Mouse (Mus musculus) CH12.LX (cell line): ENCODE results near the gene Jag2. TPM values are rescaled to one million over a fixed set of nuclear protein-coding genes. Genes with fewer than 3 reads are reported as not detected.

Source experiments
- DNase-seq: peaks from one replicate; pipeline ENCODE4 v3.0.0-alpha.2; 2013; ENCODE audit errors: extremely low read depth
- H3K27ac ChIP-seq: 2 replicates; pipeline ENCODE4 v1.5.1; 2012; ENCODE audit warnings: low read depth, mild to moderate bottlenecking, control low read depth, moderate library complexity; ENCODE audit not compliant: insufficient read depth
- H3K27me3 ChIP-seq: replicated peaks from 2 replicates; pipeline ENCODE3; 2012; ENCODE audit warnings: inconsistent platforms
- H3K36me3 ChIP-seq, 2 experiments: replicated peaks in 1 of 2; 2 replicates each; pipeline versions ENCODE3 to v1.6.1; 2012; ENCODE audit warnings: inconsistent platforms in 1 of 2, low read length in 1 of 2, mild to moderate bottlenecking in 1 of 2, mixed read lengths in 1 of 2, moderate library complexity in 1 of 2; ENCODE audit not compliant: control insufficient read depth in 1 of 2, insufficient read depth in 1 of 2
- H3K4me1 ChIP-seq, 2 experiments: 2 replicates each; pipeline ENCODE4 v1.6.1; 2012; ENCODE audit warnings: inconsistent platforms in 1 of 2, moderate library complexity in 1 of 2; ENCODE audit not compliant: insufficient read depth in 2 of 2, control insufficient read depth in 1 of 2
- H3K4me2 ChIP-seq: 2 replicates; pipeline ENCODE4 v1.6.1; 2012; ENCODE audit warnings: low read depth, mild to moderate bottlenecking, control low read depth; ENCODE audit not compliant: poor library complexity, insufficient read depth, severe bottlenecking
- H3K4me3 ChIP-seq, 3 experiments: fragments of 150-350 bp in 1 of 3; sonication (generic) in 1 of 3; replicated peaks in 1 of 3; 2 replicates each; pipeline versions ENCODE3 to v1.5.1; 2011 to 2012; ENCODE audit warnings: low read depth in 2 of 3, low read length in 2 of 3, mild to moderate bottlenecking in 2 of 3, moderate library complexity in 2 of 3, control low read depth in 1 of 3, improper control_type of control experiment in 1 of 3, inconsistent platforms in 1 of 3, mixed read lengths in 1 of 3; ENCODE audit not compliant: poor library complexity in 1 of 3
- H3K79me2 ChIP-seq: replicated peaks from 2 replicates; pipeline ENCODE4 v1.6.1; 2012; ENCODE audit warnings: mild to moderate bottlenecking, moderate library complexity; ENCODE audit not compliant: control insufficient read depth, poor library complexity, insufficient read depth, severe bottlenecking; ENCODE audit errors: extremely low read depth
- H3K9ac ChIP-seq: 2 replicates; pipeline ENCODE4 v1.6.1; 2012; ENCODE audit warnings: low read depth, mild to moderate bottlenecking, control low read depth, moderate library complexity; ENCODE audit not compliant: insufficient read depth
- H3K9me3 ChIP-seq: replicated peaks from 2 replicates; pipeline ENCODE3; 2012; ENCODE audit warnings: low read length, inconsistent platforms, mixed read lengths
- BHLHE40 ChIP-seq: IDR thresholded peaks from 2 replicates; pipeline ENCODE4 v1.6.1; 2011; ENCODE audit warnings: mild to moderate bottlenecking, low read depth, low read length, improper control_type of control experiment
- CHD1 ChIP-seq: IDR thresholded peaks from 2 replicates; pipeline ENCODE4 v1.6.1; 2012; ENCODE audit warnings: low read depth, low read length, improper control_type of control experiment, inconsistent platforms
- CHD2 ChIP-seq: IDR thresholded peaks from 2 replicates; pipeline ENCODE4 v1.6.1; 2011; ENCODE audit warnings: low read length, improper control_type of control experiment
- CTCF ChIP-seq, 2 experiments: IDR thresholded peaks in 1 of 2; conservative IDR thresholded peaks in 1 of 2; 2 replicates each; pipeline ENCODE4 v1.5.1; 2011 to 2012; ENCODE audit warnings: low read depth in 2 of 2, low read length in 2 of 2, improper control_type of control experiment in 1 of 2, inconsistent platforms in 1 of 2, mild to moderate bottlenecking in 1 of 2, moderate library complexity in 1 of 2
- E2F4 ChIP-seq: IDR thresholded peaks from 2 replicates; pipeline ENCODE4 v1.6.1; 2011; ENCODE audit warnings: low read depth, low read length, improper control_type of control experiment; ENCODE audit not compliant: insufficient replicate concordance
- ELF1 ChIP-seq: IDR thresholded peaks from 2 replicates; pipeline ENCODE4 v1.6.1; 2014; ENCODE audit warnings: low read depth, mild to moderate bottlenecking, inconsistent platforms, low read length, improper control_type of control experiment
- EP300 ChIP-seq: IDR thresholded peaks from 2 replicates; pipeline ENCODE4 v1.6.1; 2011; ENCODE audit warnings: low read length, improper control_type of control experiment
- HCFC1 ChIP-seq: IDR thresholded peaks from 2 replicates; pipeline ENCODE4 v1.6.1; 2012; ENCODE audit warnings: low read depth, mild to moderate bottlenecking, inconsistent platforms, low read length, improper control_type of control experiment
- IRF4 ChIP-seq: IDR thresholded peaks from 2 replicates; pipeline ENCODE4 v1.6.1; 2014; ENCODE audit warnings: low read depth, mild to moderate bottlenecking, inconsistent platforms, low read length, improper control_type of control experiment
- JUND ChIP-seq: conservative IDR thresholded peaks from 2 replicates; pipeline ENCODE4 v1.6.1; 2011; ENCODE audit warnings: low read depth, low read length, improper control_type of control experiment
- KAT2A ChIP-seq: IDR thresholded peaks from 2 replicates; pipeline ENCODE4 v1.6.1; 2012; ENCODE audit warnings: low read length, improper control_type of control experiment, inconsistent platforms; ENCODE audit not compliant: insufficient replicate concordance
- MAFK ChIP-seq: IDR thresholded peaks from 2 replicates; pipeline ENCODE4 v1.6.1; 2011; ENCODE audit warnings: low read length, improper control_type of control experiment; ENCODE audit not compliant: insufficient replicate concordance
- MAX ChIP-seq: IDR thresholded peaks from 2 replicates; pipeline ENCODE4 v1.6.1; 2011; ENCODE audit warnings: low read length, improper control_type of control experiment
- MEF2A ChIP-seq: IDR thresholded peaks from 2 replicates; pipeline ENCODE4 v1.6.1; 2014; ENCODE audit warnings: low read depth, mild to moderate bottlenecking, inconsistent platforms, low read length, improper control_type of control experiment, borderline replicate concordance
- MXI1 ChIP-seq: IDR thresholded peaks from 2 replicates; pipeline ENCODE4 v1.6.1; 2011; ENCODE audit warnings: mild to moderate bottlenecking, low read depth, low read length, improper control_type of control experiment
- NELFE ChIP-seq: IDR thresholded peaks from 2 replicates; pipeline ENCODE4 v1.6.1; 2011; ENCODE audit warnings: low read depth, low read length, improper control_type of control experiment
- NRF1 ChIP-seq: IDR thresholded peaks from 2 replicates; pipeline ENCODE4 v1.6.1; 2014; ENCODE audit warnings: low read depth, mild to moderate bottlenecking, inconsistent platforms, low read length, improper control_type of control experiment, moderate library complexity
- PAX5 ChIP-seq: IDR thresholded peaks from 2 replicates; pipeline ENCODE4 v1.6.1; 2012; ENCODE audit warnings: low read length, inconsistent platforms, mixed read lengths
- POLR2A ChIP-seq: IDR thresholded peaks from 2 replicates; pipeline ENCODE4 v1.6.1; 2011; ENCODE audit warnings: low read depth, mild to moderate bottlenecking, improper control_type of control experiment, low read length
- POLR2AphosphoS2 ChIP-seq: IDR thresholded peaks from 2 replicates; pipeline ENCODE4 v1.6.1; 2011; ENCODE audit warnings: low read depth, low read length, improper control_type of control experiment
- RAD21 ChIP-seq: IDR thresholded peaks from 2 replicates; pipeline ENCODE4 v1.6.1; 2011; ENCODE audit warnings: low read depth, mild to moderate bottlenecking, low read length, improper control_type of control experiment, moderate library complexity
- RCOR1 ChIP-seq: conservative IDR thresholded peaks from 2 replicates; pipeline ENCODE4 v1.6.1; 2012; ENCODE audit warnings: low read depth, mild to moderate bottlenecking, inconsistent platforms, low read length, improper control_type of control experiment
- UBTF ChIP-seq: IDR thresholded peaks from 2 replicates; pipeline ENCODE4 v1.6.1; 2012; ENCODE audit warnings: low read depth, mild to moderate bottlenecking, inconsistent platforms, low read length, improper control_type of control experiment, moderate library complexity
- USF2 ChIP-seq: conservative IDR thresholded peaks from 2 replicates; pipeline ENCODE4 v1.6.1; 2011; ENCODE audit warnings: low read depth, low read length, improper control_type of control experiment
- ZC3H11A ChIP-seq: IDR thresholded peaks from 2 replicates; pipeline ENCODE4 v1.6.1; 2012; ENCODE audit warnings: low read depth, mild to moderate bottlenecking, inconsistent platforms, low read length, improper control_type of control experiment
- dilution Hi-C: fragments of 300-500 bp; cut with MboI; formaldehyde crosslinking; loops from 2 replicates; pipeline ENCODE4 v1.14.3; 2020; ENCODE audit warnings: low sequenced_read_pairs; ENCODE audit not compliant: extremely low pct_unique_long_range_greater_than_20kb, extremely low pct_ligation_motif_present
- in situ Hi-C: fragments of 300-500 bp; cut with MboI; formaldehyde crosslinking; loops from 3 replicates; pipeline ENCODE4 v1.14.3; 2019; ENCODE audit warnings: low sequenced_read_pairs, low pct_ligation_motif_present, low pct_unique_long_range_greater_than_20kb, mixed read lengths
- polyA plus RNA-seq: library from polyadenylated mRNA; unstranded; fragments of >175 nt; gene quantifications from 2 replicates; pipeline ENCODE4 v1.2.1, GENCODE M21; 2012; ENCODE audit warnings: low read depth; ENCODE audit not compliant: insufficient read length
- total RNA-seq, 2 experiments: library from RNA; depleted of rRNA; stranded (reverse); fragments of 300-350 nt in 1 of 2; fragments of >200 nt in 1 of 2; gene quantifications; 2 replicates each; pipeline ENCODE4 v1.2.3; 2012 to 2014

Jag2 gene
- total and polyA plus RNA-seq, 3 experiments = 0.34 to 7.6 (median 0.59) TPM

DNA sequence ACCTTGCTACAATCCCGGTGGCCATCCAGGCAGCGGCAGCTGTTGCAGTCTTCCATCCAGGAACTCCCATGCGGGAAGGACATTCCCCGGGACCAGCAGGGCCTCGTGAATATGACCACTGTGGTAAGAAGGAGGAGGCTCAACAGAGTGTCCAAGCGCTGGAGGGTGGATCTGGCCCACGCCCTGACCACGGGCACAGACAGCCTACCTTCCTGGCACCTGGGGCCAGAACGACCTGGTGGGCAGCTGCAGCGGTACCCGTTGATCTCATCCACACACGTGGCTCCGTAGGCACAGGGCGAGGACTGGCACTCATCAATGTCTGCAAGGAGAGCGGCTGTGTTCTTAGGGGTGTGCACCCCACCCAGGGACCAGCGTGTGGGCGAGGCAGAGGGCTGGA lies 17.9 kb downstream of the Jag2 start:
- peaks cover 0 to 2% of the 10 kb centered on the region in 2 experiments for H3K36me3 ChIP-seq
- H3K27ac ChIP-seq = no peak overlapping the region
- H3K9me3 ChIP-seq = no peaks in the 10 kb centered on the region
- no peak for TF ChIP-seq CHD1
- TF ChIP-seq PAX5 = no peak
- no peak for TF ChIP-seq HCFC1
- no peak for TF ChIP-seq E2F4
- TF ChIP-seq POLR2A = no peak
- TF ChIP-seq EP300 = no peak
- TF ChIP-seq CTCF (conservative IDR thresholded peaks at IDR 0.05 in 1 of 2, IDR thresholded peaks at IDR 0.05 in 1 of 2; ENCODE audit: low read depth in 2 of 2, low read length in 2 of 2) = no peak
- TF ChIP-seq RAD21 = no peak
- TF ChIP-seq MAFK = no peak
- TF ChIP-seq BHLHE40 = no peak
- TF ChIP-seq NELFE = no peak
- TF ChIP-seq NRF1 = no peak
- TF ChIP-seq POLR2AphosphoS2 = no peak
- TF ChIP-seq USF2 = no peak
- no peak for TF ChIP-seq MAX
- TF ChIP-seq MEF2A = no peak
- no peak for TF ChIP-seq ZC3H11A
- no peak for TF ChIP-seq KAT2A
- H3K9ac ChIP-seq = no peak overlapping the region
- no peaks in the 10 kb centered on the region for H3K79me2 ChIP-seq
- no peak for DNase-seq
- dilution Hi-C loops = no loop called here
- no peak overlapping the region for H3K4me3 ChIP-seq
- H3K27me3 ChIP-seq = peaks cover 3% of the 10 kb centered on the region
- in situ Hi-C loops = no loop called here
- no peak overlapping the region for H3K4me2 ChIP-seq
- H3K4me1 ChIP-seq = peaks cover under 1 to 4% of the 10 kb centered on the region in 2 experiments; a peak in 1 of 4 replicates

DNA sequence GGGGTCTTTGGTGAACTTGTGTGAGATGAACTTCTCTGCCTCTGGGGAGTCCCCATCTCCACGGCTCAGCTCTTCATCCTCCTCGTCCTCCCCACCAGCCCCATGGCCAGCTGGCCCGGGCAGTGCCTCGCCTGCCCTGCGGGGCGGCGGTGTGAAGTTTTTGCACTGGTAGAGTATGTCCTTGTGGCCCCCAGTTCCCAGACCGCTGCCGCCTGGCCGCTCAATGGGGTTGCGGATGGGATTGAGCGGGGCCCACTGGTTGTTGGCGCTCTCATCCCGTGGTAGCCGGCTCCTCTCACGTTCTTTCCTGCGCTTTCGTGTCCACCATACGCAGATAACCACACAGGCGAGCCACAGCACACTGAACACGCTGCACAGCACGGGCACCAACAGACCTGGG lies 20.6 kb downstream of the Jag2 start:
- H3K9ac ChIP-seq = no peak overlapping the region
- no peak for DNase-seq
- peaks cover 7% of the 10 kb centered on the region for H3K27me3 ChIP-seq
- H3K4me3 ChIP-seq = no peak overlapping the region
- no peak overlapping the region for H3K4me2 ChIP-seq
- no peak overlapping the region for H3K27ac ChIP-seq
- no peaks in the 10 kb centered on the region for H3K79me2 ChIP-seq
- H3K9me3 ChIP-seq = no peaks in the 10 kb centered on the region
- TF ChIP-seq POLR2AphosphoS2 = no peak
- no peak for TF ChIP-seq ELF1
- TF ChIP-seq NRF1 = no peak
- no peak for TF ChIP-seq JUND
- TF ChIP-seq MAFK = no peak
- TF ChIP-seq CTCF (conservative IDR thresholded peaks at IDR 0.05 in 1 of 2, IDR thresholded peaks at IDR 0.05 in 1 of 2; ENCODE audit: low read depth in 2 of 2, low read length in 2 of 2) = no peak
- no peak for TF ChIP-seq USF2
- no peak for TF ChIP-seq CHD2
- TF ChIP-seq IRF4 = no peak
- no peak for TF ChIP-seq RCOR1
- TF ChIP-seq MXI1 = no peak
- no peak for TF ChIP-seq UBTF
- in situ Hi-C loops (no loop called here), dilution Hi-C loops (no loop called here)
- peaks cover 0 to 2% of the 10 kb centered on the region in 2 experiments for H3K36me3 ChIP-seq
- H3K4me1 ChIP-seq = no peaks in the 10 kb centered on the region
